Mouse (Mus musculus) v-Abl transformed pro-B cells (cell line): ENCODE data around the gene Olfr676.
"Not testable (repeated sequence)": the region's sequence is repeated elsewhere in the genome, so short reads cannot be mapped to it uniquely, and the experiment has no call there.

Experiments used
- in situ Hi-C, 2 experiments: fragments of 400-800 bp; cut with MboI; formaldehyde crosslinking; loops; one replicate each; pipeline ENCODE4 v1.15.1; 2025; ENCODE audit not compliant: unreplicated experiment in 2 of 2

The Olfr676 gene

GRCm38 (mm10) chr7:105032398-105032797 lies at the start of gene Olfr676:
TSS of gene Olfr676 (plus strand) at chr7:105032698.
- in situ Hi-C loops: no loop called here

- in situ Hi-C loops: no loop called here
Observed at GRCm38 (mm10) chr7:105001929-105002328, 30.6 kb upstream of the Olfr676 start, which contains the start of gene Olfr672. TSS of gene Olfr672 (minus strand) at chr7:105002029.

- in situ Hi-C loops: no loop called here
Observed at GRCm38 (mm10) chr7:105022530-105022929, 10.0 kb upstream of the Olfr676 start.

- in situ Hi-C loops: no loop called here
Observed at GRCm38 (mm10) chr7:105028360-105028759, 4.1 kb upstream of the Olfr676 start, which contains the start of gene Olfr675. TSS of gene Olfr675 (minus strand) at chr7:105028460.

GRCm38 (mm10) chr7:105033836-105034235 lies 1.3 kb downstream of the Olfr676 start:
- in situ Hi-C loops: not testable (repeated sequence)

GRCm38 (mm10) chr7:105058951-105059350 lies 26.5 kb downstream of the Olfr676 start:
- in situ Hi-C loops: no loop called here

GRCm38 (mm10) chr7:105064175-105064574 lies 31.7 kb downstream of the Olfr676 start, which contains the start of gene Olfr678:
TSS of gene Olfr678 (plus strand) at chr7:105064475.
- in situ Hi-C loops: no loop called here

GRCm38 (mm10) chr7:105080905-105081304 lies 48.4 kb downstream of the Olfr676 start, which contains the start of gene Olfr679:
TSS of gene Olfr679 (plus strand) at chr7:105081205.
- in situ Hi-C loops: no loop called here
